Mouse (Mus musculus) c-Kit-positive CD71-positive TER-119-positive erythroid progenitor cells, embryonic 14.5 days (primary cell): ENCODE results near the gene Gm28035.
A peak's percentile ranks its signal among the peaks of the same experiment; 100 is the strongest.

Experiments used
- DNase-seq: peaks from one replicate; pipeline ENCODE4 v3.0.0-alpha.2; 2013; ENCODE audit warnings: low spot score

Gm28035 gene

GRCm38 (mm10) chr2:30240267-30240666 lies at the start of gene Gm28035:
TSS of gene Gm28035 (plus strand) at chr2:30240567.
- no peak for DNase-seq

GRCm38 (mm10) chr2:30191790-30192580 lies 48.4 kb upstream of the Gm28035 start:
- DNase-seq: no peak

DNA sequence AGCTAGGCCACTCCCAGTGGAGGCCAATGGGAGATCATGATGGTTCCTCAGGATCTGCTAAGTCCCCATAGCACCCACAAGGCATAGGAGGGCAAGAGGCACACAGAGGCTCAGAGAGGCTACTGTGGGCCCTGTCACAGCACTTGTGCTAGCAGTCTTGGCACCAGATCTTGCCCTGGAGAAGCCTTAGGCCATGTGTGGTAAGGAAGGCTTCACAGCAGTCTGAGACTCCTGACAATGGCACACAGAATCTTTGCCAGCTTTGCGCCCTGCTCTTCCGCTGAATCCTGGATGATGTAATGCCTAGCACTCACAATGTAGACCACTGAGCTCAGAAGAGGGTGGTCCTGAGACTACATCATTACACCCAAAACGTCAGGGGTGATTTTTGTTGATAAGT lies 45.7 kb upstream of the Gm28035 start:
- no peak for DNase-seq

GRCm38 (mm10) chr2:30198021-30198420 lies 42.3 kb upstream of the Gm28035 start:
- no peak for DNase-seq

DNA sequence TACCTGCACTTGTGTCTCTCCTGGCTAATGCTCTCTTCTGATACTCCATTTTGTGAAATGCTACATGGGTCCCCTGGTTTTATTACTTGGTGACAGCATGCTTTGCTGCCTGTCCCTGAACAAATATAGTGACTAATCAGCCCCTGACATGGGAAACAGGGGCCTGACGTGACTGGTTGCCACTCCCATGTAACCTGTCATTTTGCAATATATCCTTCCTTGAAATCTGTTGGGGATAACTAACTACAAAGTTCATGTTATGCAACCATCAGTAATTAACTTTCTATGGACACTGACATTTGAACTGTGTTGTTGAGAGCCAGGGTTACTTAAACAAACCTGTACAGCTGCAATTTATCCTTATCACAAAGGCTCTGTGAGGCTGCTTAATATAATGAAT lies 40.4 kb upstream of the Gm28035 start:
- DNase-seq: no peak

GRCm38 (mm10) chr2:30200388-30200925 lies 39.9 kb upstream of the Gm28035 start:
- DNase-seq: no peak

- DNase-seq: peak; percentile 70
These were observed 36.9 kb upstream of the Gm28035 start for GRCm38 (mm10) chr2:30203439-30203838.

DNA sequence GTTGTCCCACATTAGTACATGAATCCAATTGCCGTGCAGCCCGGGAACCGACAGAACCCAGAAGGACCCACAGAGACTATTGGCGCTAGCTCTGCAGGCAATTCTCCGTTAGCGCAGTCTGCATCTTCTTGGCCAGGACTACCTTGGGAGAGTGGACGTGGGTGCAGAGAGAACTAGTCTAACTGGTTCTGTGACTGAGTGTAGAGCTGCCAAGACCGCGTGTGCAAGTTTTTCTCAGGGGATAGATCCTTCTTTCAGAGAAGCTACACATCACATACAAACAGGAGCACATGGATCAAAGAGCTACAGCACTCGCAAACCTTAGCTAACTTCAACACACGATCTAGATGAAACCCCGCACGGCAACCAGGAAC lies 35.1 kb upstream of the Gm28035 start:
- no peak for DNase-seq

- peak; percentile 92 for DNase-seq
These were observed 34.6 kb upstream of the Gm28035 start, which contains the start of gene Kyat1 for GRCm38 (mm10) chr2:30205629-30206357. TSS of gene Kyat1 (minus strand) at chr2:30205847.

DNA sequence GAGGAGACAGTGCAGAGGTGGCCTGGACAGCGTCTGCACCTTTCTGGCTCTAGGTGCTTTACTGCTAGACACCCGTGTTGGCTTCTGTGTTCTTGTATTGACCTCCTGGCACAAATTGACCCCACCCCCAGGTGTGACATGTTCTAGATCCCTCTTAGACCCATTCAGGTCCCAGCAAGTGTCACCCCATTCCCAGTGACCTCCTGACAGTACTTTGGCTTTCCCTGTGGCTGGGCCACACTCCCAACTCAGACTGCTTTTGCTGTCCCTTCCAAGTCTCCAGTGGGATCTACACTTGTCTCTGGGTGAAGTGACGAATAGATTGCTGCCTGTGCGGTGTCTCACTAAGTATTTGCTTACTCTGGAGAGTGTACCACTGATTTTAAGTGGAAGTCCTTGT lies 33.0 kb upstream of the Gm28035 start:
- no peak for DNase-seq

DNA sequence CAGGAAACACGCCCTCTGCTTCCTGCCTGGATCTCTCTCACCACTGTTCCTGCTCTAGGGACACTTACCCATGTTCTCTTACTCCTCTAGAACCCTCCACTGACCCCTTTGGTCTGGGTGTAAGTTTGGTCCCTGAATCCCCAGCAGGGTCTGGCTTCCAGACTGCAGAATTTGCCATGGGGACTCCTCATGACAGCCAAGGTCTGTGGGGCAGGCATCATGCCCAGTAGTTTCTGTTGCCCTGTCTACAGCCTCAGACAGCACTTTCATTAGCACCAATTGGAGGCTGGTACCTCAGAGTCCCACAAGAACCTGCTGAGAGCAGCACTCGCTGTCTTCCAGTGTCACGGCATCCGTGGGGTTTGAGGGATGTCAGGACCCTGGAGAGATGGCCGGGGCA lies 32.5 kb upstream of the Gm28035 start:
- DNase-seq: no peak

- no peak for DNase-seq
These were observed 28.8 kb upstream of the Gm28035 start for GRCm38 (mm10) chr2:30211408-30212168.

- no peak for DNase-seq
These were observed 28.2 kb upstream of the Gm28035 start for GRCm38 (mm10) chr2:30212169-30212545.

GRCm38 (mm10) chr2:30212951-30213350 lies 27.4 kb upstream of the Gm28035 start:
- no peak for DNase-seq

GRCm38 (mm10) chr2:30214745-30215144 lies 25.6 kb upstream of the Gm28035 start:
- DNase-seq: no peak

DNA sequence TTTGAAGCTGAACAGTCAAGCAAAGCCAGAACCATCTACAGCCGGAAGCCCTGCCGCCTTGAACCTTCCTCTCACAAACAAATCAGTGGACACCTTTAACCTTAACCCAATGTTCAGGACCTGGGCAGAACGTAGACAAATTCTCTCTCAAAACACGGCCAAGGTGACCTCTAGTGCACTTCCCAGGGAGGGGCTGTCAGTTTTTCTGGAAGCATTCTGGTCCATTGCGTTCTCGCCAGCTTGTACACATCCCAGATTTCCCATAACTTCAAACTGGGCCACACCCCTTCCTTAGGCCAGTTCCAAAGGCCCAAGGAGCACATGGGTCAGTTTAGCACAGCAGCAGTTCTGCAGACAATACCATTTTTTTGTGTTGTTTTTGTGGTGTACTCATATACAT lies 24.9 kb upstream of the Gm28035 start:
- DNase-seq: no peak

DNA sequence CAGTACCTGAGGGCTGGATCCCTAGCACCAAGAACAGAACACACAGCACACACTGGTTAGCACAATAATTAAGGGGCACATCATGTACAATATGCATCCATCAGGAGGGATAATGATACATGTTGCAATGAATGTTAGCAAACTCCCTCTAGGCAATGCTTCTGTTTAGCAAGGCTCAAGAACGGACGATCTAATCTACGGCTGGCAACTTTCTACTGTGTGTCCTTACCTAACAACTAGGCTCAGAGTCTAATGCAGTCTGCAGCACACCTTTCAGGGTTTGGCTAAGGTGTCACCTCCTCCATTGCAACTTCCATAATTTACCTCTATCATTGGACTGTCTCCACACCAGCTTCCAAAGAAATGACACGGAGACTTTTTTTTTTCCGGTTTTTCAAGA lies 24.1 kb upstream of the Gm28035 start:
- no peak for DNase-seq

- no peak for DNase-seq
These were observed 4.8 kb upstream of the Gm28035 start for GRCm38 (mm10) chr2:30235593-30235992.

GRCm38 (mm10) chr2:30236426-30237198 lies 3.8 kb upstream of the Gm28035 start:
- DNase-seq: peak; percentile 20

DNA sequence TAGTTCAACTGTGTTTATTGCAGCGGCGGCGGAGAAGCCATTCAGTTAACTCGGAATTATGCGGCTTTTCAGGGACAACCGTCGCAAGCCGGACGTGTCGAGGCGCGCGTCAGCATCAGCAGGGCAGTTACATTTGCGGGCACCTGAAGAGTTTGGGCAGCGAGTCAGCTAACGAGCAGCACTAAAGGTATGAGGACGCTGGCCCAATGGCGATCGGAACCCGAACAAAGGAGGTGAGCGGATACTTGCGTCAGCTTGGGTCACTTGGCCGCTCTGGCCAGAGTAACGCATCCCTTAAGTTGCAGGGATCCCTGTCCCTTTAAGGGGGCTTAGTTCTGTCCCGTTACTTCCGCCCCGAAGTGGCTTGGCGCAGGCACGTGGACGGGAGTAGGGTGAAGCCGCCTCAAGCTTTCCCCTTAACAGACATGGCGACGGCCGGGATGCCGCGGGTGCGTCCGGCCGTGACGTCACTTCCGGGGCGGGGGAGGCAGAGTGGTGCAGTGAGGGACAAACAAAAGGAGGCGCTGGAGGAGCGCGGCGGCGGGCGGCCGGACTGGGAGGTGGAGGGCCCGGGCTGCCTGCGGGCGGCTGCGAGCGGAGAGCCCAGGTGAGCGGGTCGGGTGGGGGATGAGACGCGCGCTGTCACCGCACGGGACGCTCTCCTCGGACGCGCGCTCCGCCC lies 3.0 kb upstream of the Gm28035 start, which contains the start of gene Lrrc8a:
TSS of gene Lrrc8a (plus strand) at position 517 of the 682 bp plus-strand sequence.
- peak; percentile 96 for DNase-seq

DNA sequence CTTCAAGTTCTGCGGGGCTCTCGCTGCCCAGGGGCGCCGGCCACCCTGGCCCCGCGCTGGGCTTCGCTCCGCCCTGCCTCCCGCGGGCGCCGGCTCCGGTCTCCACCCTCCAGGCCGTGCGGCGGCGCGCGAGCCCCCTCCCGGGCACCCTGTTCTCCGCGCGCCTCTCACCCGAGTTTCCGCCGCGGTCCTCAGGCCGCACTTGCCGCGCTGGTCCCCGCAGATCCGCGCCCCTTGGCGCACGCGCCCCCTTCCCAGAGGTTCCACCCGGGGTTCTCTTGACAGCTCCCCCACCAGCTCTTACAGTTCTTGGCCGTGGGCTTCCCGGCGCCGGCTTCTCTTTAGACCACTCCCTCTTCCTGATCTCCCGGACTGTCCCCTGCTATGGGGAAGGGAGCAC lies 2.5 kb upstream of the Gm28035 start:
- DNase-seq: no peak
